Mouse (Mus musculus): ENCODE measurements around the gene Gpalpp1. TPM values are rescaled to one million over a fixed set of nuclear protein-coding genes. Genes with fewer than 3 reads are reported as not detected.

Gene Gpalpp1
- polyA plus RNA-seq, 1 experiment: not detected

- no peaks in the 10 kb centered on the region for H3K4me1 ChIP-seq (ENCODE audit: control insufficient read depth, insufficient read depth, low read length)
- 69% methylated on average over 11 of the region's 11 CpGs for WGBS
- no peak overlapping the region for H3K4me3 ChIP-seq (ENCODE audit: insufficient read depth, low read depth, low read length)
- no peak overlapping the region for H3K27ac ChIP-seq (ENCODE audit: insufficient read depth, low read depth, low read length)
- no peak for TF ChIP-seq CTCF (IDR thresholded peaks at IDR 0.05; ENCODE audit: insufficient read depth, low read depth, low read length)
These were observed 56.8 kb downstream of the Gpalpp1 start for GRCm38 (mm10) chr14:76053726-76054125.

GRCm38 (mm10) chr14:76051966-76052365, 58.6 kb downstream of the Gpalpp1 start:
- 74% methylated on average over 7 of the region's 7 CpGs for WGBS
- no peak overlapping the region for H3K27ac ChIP-seq (ENCODE audit: insufficient read depth, low read depth, low read length)

GRCm38 (mm10) chr14:76045767-76046166, 64.8 kb downstream of the Gpalpp1 start:
- WGBS: 73% methylated on average over 1 of the region's 1 CpGs
- no peaks in the 10 kb centered on the region for H3K4me1 ChIP-seq (ENCODE audit: control insufficient read depth, insufficient read depth, low read length)
- TF ChIP-seq CTCF (IDR thresholded peaks at IDR 0.05; ENCODE audit: insufficient read depth, low read depth, low read length) (no peak), POLR2A (IDR thresholded peaks at IDR 0.05; ENCODE audit: insufficient read depth, low read depth, low read length) (no peak)
- H3K4me3 ChIP-seq (ENCODE audit: insufficient read depth, low read depth, low read length): no peak overlapping the region
- H3K27ac ChIP-seq (ENCODE audit: insufficient read depth, low read depth, low read length): no peak overlapping the region

More at GRCm38 (mm10) chr14:76051966-76052365, 58.6 kb downstream of the Gpalpp1 start:
- no peaks in the 10 kb centered on the region for H3K4me1 ChIP-seq (ENCODE audit: control insufficient read depth, insufficient read depth, low read length)
- TF ChIP-seq CTCF (IDR thresholded peaks at IDR 0.05; ENCODE audit: insufficient read depth, low read depth, low read length): no peak
- no peak for TF ChIP-seq POLR2A (IDR thresholded peaks at IDR 0.05; ENCODE audit: insufficient read depth, low read depth, low read length)
- H3K4me3 ChIP-seq (ENCODE audit: insufficient read depth, low read depth, low read length): no peak overlapping the region

- Histone ChIP-seq H3K4me1 (ENCODE audit: control insufficient read depth, insufficient read depth, low read length) (no peaks in the 10 kb centered on the region), H3K27ac (ENCODE audit: insufficient read depth, low read depth, low read length) (no peak overlapping the region), H3K4me3 (ENCODE audit: insufficient read depth, low read depth, low read length) (no peak overlapping the region)
- TF ChIP-seq POLR2A (IDR thresholded peaks at IDR 0.05; ENCODE audit: insufficient read depth, low read depth, low read length) (no peak), CTCF (IDR thresholded peaks at IDR 0.05; ENCODE audit: insufficient read depth, low read depth, low read length) (no peak)
- WGBS: 78% methylated on average over 3 of the region's 3 CpGs
These were observed 66.4 kb downstream of the Gpalpp1 start for GRCm38 (mm10) chr14:76044164-76044557.

- H3K4me1 ChIP-seq (ENCODE audit: control insufficient read depth, insufficient read depth, low read length): no peaks in the 10 kb centered on the region
- TF ChIP-seq CTCF (IDR thresholded peaks at IDR 0.05; ENCODE audit: insufficient read depth, low read depth, low read length) (no peak), POLR2A (IDR thresholded peaks at IDR 0.05; ENCODE audit: insufficient read depth, low read depth, low read length) (no peak)
- no peak overlapping the region for H3K27ac ChIP-seq (ENCODE audit: insufficient read depth, low read depth, low read length)
- no peak overlapping the region for H3K4me3 ChIP-seq (ENCODE audit: insufficient read depth, low read depth, low read length)
- WGBS: 91% methylated on average over 14 of the region's 14 CpGs
These were observed 67.1 kb downstream of the Gpalpp1 start for GRCm38 (mm10) chr14:76043251-76044163.

Other genes with a start within 250 kb of the Gpalpp1 start
- gene Kctd4, start 155.8 kb downstream of the Gpalpp1 start, polyA plus RNA-seq (2012; ENCODE audit: insufficient read depth, insufficient read length, low replicate concordance, missing spikeins): not detected in 2 replicates
- gene Gtf2f2, start 99.9 kb downstream of the Gpalpp1 start, polyA plus RNA-seq (2012; ENCODE audit: insufficient read depth, insufficient read length, low replicate concordance, missing spikeins): not detected in 2 replicates
- gene Nufip1, start 131 bp upstream of the Gpalpp1 start, polyA plus RNA-seq (2012; ENCODE audit: insufficient read depth, insufficient read length, low replicate concordance, missing spikeins): not detected in 2 replicates

Measured in olfactory bulb, adult 2 months (tissue).